Mouse (Mus musculus): ENCODE data around the gene Mrnip.
A peak's percentile ranks its signal among the peaks of the same experiment; 100 is the strongest.

Mrnip gene

DNA sequence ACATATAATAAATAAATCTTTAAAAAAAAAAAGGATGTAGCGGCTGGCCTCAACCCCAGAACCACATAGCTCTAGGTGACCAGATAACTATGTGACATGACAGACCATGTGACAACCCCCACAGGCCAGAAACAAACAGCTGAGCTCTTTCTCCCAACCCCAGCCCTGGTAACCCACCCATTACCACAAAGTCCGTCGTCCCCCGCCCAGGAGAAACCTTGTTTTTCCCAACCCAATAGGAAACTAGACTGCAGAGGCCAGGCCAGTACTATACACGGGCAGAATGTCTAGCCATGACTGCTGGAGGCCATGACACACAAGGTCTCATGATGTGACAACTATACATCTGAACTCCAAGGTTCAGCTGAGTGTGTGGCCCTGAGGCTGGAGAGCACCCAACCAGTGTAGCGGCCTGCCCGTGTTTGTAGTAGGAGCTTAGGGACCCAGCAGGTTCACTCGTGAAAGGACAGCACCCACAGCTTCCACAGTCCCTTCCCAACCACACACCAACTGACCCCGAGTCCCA lies 29.1 kb downstream of the Mrnip start:
- DNase-seq (ENCODE audit: low read depth, low spot score) = no peak

DNA sequence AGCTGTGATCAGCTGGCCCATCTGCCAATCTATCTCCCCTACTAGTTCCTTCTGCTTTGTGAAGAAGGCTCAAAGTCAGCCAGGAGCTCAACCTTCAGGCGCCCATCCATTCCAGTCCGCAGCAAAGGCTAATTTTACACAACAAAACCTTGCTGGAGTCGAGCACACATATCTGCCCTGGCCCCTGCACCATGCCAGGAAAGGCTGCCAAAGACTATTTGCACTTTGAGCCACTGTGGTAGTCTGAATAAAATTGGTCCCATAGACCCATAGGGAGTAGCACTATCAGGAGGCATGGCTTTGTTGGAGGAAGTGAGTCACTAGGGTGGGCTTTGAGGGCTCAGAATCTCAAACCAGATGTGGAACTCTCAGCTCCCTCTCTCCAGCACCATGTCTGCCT lies 31.2 kb downstream of the Mrnip start:
- DNase-seq (ENCODE audit: low read depth, low spot score) = no peak

DNA sequence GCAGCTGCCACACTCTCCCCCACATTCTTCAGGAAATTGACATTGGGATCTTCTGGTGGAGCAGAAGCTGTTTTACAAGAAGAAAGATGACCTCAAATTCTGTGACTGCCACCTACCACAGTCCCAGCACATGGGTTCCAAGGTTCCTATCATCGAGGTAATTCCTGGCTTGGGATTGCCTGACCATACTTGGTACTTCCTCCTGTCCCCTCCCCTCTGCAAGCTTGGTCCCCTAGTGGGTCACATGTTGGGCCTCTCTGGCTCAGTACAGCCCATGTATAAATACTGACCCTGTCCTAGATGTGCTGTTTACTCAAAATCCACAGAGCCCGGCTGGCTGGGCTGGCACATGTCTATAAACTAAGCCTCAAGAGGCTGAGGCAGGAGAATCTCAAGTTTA lies 31.8 kb downstream of the Mrnip start:
- no peak for DNase-seq (ENCODE audit: low read depth, low spot score)

DNA sequence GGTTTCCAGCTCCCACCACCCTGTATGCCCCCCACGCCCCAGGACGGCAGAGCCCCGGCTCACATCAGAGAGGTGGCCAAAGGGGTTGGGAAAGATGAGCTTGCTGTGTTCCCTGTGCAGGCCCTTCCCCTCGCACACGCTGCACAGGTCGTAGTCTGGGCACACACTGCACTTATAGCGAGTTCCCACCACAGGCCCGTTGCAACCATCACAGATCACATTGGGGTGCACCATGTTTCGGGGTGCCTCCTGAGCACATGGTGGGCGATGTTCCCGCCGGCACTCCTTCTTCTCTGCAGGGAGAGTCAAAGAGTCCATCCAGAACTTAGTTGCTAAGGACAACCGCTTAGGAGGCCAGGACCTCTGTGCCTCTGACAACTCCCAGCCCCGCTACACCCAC lies 33.1 kb downstream of the Mrnip start:
- no peak for DNase-seq (ENCODE audit: low read depth, low spot score)

DNA sequence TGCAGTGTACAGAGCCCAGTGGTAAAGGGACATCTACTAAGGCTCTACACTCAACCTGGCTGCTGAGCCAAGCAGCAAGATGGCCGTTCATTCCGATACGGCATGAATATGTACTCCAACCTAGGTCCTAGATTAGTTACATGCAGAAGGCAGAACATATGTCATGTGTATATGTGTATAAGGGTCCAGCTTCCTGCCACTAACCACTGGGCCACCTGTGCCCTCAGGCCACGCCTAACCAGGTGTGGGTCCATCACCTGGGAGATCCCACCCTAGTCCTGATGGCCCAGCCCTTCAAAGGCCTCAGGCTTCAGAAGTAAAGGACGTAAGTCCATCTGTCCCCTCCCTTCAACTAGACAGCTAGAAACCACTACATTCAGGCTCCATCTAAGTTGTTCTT lies 33.8 kb downstream of the Mrnip start:
- DNase-seq (ENCODE audit: low read depth, low spot score) = no peak

DNA sequence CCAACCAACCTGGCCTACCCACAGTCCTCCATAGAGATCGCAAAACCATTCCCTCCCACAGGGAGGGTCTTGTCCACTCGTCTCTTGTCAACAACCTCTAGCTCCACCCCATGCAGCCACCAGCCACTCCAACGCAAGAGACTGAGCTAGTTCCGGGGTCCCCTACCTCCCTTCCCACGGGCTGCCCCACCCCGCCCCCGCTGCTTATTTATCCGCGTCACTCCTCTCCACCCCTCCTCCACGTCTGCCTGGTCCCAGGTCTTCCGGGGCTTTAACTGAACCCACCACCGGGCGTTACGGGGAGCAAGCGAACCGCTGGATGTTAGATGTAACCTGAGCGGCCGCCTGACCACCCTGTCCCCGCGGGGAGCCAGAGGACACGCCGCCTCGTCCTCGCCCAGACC lies 35.9 kb downstream of the Mrnip start:
- DNase-seq (ENCODE audit: low read depth, low spot score) = peak; percentile 94

DNA sequence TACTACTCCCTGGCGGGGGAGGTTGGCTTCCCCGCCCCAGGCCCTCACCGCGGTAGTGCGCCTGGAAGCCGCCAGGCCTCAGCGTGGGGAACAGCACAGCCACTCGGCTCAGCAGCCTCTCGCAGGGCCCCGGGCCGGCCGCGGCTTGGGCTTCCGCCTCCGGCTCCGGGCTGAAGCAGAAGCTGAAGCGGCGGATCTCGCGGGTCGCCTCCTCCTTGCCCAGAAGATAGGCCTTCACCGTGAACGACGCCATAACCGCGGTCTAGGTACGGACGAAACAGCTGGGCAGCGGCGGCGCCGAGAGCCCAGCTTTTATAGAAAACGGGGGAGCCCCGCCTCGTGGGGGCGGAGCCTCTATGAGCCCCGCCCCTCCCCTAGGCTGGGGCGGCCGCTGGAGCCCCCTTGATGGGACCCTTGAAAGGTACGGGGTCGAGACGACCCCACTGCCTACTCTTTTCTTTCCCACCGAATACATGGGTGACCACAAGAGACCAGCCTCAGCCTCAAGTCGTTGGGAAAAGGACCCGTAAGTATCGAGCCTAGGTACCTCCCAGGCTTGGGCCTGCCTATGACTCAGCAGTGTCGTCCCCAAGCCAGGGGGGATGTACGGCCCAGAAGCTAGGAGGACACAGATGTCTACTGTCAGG lies 36.4 kb downstream of the Mrnip start, which contains the start of the genes Sqstm1 and Mgat4b:
Gene Sqstm1 (minus strand): TSS at position 323 of the 647 bp plus-strand sequence.
Gene Mgat4b (plus strand): TSS at position 386 of the 647 bp plus-strand sequence.
- DNase-seq (ENCODE audit: low read depth, low spot score) = peak; percentile 82

DNA sequence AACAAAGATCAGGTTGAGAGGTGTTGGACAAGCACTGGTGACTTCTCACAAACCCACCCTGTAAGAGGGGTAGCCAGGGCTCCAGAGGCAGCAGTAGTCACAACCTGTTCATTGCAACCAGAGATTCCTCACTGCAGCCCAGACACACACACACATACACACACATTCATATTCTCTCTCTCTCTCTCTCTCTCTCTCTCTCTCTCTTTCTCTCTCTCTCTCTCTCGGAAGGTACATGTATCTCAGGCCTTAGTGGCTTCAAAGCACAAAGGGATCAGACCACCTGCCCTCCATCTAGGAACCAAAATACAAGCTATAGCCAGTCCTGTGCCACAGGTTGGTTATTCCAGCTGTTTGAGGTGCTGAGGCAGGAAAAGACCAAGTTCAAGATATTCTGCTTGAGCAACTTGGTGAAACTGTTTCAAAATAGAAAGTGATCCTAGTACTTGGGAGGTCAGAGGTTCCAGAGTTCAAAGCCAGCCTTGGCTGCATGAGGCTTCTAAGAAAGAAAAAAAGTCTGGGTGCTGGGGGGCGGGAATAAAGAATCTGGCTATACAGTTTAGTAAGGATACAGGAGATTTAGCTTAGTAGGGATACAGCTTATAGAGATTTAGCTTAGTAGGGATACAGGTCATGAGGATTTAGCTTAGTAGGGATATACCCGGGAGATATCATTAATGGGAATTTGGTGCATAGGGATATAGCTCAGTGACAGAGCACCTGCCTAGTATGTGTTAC lies 37.2 kb downstream of the Mrnip start:
- DNase-seq (ENCODE audit: low read depth, low spot score) = no peak

DNA sequence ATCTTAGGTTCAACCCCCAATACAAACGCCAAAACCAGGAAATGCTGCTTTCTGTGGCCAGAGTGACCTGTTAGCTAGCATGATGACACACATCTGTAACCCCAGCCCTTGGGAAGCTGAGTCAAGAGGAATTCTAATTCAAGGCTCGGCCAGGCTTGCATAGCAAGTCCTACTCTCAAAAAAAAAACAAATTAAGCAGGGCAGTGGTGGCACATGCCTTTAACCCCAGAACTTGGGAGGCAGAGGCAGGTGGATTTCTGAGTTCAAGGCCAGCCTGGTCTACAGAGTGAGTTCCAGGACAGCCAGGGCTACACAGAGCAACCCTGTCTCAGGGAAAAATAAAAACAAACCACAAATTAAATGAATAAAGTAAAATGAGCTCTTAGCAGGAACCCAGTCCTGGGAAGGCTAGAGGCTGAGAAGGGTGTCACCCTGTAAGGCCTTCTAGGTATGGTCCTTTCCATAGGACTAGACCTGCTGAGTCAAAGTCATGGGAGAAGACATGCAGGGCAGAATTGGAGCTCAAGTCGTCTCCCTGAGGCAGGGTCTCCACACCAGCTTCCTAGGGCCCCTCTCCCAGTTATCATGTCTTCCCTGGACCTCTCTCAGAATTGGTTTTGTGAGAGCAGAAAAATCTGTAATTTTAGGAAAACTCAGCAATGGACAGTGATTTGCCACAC lies 38.0 kb downstream of the Mrnip start:
- DNase-seq (ENCODE audit: low read depth, low spot score) = no peak

DNA sequence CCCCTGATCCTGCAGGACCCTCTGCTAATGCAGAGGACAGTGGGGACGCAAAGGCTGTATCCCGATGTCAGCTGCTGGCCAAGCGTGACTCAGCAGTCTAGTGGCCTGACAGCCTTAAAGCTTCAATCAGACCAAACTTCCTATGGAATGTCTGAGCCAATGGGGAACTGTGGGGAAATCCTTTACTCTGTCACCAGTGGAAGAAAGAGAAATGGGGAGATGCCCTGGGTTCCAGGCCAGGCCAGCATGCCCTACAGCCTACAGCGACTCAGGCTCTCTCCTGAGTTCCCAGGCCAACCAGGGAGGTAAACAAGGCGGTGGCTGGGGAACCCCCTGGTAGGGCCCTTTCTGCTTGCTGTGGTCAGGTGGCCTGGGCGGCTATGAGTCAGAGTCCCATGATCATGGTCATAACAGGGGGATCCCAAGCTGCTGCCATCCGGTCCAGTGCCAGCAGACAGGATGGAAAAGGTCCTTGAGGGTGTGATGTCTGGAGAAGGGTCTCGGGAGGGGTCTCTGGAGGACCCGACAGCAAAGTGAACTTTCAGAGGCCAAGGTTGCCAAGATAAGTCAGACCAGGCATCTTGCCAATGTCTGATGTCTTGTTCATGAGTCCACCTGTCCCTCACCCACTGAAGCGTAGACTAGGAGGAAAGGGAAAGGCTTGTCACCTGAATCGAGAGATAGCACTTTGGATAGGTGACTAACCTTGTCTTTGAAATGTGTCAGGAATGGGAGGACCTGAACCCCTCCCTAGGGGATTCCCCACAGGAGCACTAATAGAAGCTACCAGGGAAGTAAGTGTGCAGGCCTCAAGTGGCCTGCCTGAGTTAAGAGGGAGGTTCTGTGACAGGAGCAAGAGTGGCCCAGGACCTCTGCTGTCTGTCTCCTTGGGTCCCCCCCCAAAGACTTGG lies 38.9 kb downstream of the Mrnip start:
- no peak for DNase-seq (ENCODE audit: low read depth, low spot score)

DNA sequence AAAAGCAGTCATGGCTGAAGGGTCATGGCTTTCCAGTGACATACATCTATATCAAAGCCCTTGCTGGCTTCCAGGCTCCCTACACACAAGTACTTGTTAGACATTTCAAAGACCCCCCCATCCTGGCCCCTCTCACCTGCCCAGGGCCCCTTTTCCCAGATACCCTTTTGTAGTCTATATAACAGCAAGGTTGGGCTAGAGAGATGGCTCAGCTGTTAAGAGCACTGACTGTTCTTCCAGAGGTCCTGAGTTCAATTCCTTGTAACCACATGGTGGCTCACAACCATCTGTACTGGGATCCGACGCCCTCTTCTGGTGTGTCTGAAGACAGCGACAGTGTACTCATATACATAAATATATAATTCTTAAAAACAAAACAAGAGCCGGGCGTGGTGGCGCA lies 40.4 kb downstream of the Mrnip start:
- DNase-seq (ENCODE audit: low read depth, low spot score) = no peak

DNA sequence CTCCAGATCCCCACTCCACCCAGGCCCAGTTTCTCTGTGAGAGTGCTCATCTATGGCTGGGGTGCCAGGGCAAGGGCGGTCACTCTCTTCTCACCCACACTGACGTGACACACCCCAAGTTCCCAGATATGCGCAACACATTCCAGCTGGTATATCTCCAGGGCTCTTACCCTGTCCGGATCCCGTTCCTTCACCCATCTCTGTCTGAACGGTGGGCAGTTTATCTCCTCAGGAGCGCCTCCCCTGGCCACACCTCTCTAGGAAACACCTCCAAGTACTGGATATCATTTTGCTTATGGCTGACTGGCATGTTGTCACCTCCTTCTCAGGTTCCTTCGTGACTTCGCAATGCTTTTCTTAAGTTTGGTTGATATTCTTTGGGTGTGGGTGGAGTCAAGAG lies 41.4 kb downstream of the Mrnip start:
- DNase-seq (ENCODE audit: low read depth, low spot score) = no peak

DNA sequence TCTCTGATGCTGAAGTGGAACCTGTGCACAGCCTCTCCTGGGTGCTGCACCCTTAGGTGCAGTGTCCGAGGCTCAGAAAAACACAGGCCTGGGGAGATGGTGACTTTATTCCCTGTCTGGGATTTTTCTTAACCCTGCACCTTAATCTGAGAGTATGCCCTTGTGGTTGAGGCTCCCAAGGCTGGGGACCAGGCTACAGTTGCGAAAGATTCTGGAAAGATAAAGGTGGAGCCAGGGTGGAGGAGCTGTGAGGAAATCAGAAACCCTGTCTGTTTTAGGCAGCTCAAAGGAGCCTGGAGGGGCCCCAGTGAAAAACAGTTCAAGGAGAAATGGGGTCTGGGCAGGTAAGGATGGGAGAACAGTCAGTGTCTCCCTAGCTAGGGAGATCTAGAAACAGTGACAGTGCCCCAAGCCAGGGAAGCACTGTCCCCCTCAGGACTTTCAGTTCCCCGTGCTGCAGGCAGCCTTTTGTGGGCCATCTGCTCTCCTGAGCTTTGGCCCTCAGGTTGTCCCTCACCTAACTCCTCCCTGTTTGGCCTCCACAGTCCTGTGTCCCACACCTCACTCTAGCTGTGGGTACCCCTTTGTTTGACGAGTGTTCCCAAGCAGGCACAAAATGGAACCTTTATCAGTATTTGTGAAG lies 42.6 kb downstream of the Mrnip start:
- DNase-seq (ENCODE audit: low read depth, low spot score) = no peak

DNA sequence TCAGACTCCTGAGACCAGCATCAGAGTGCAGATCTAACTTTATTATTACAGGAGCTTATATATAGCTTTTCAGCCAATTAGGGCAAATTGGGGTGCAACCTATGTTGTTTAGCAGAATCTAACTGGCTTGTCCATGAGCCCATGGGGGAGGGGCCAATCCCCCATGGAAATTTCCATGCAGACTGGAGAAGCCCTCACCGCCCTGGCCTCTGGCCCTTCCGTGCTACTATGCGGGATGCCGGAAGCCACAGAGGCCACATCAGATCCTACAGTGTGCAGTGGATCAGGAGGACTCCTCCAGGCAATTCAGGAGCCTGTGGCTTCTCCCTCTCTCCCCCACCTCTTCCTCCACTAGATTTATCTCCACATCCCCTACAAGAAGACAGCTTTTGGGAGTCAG lies 43.6 kb downstream of the Mrnip start:
- DNase-seq (ENCODE audit: low read depth, low spot score) = no peak

DNA sequence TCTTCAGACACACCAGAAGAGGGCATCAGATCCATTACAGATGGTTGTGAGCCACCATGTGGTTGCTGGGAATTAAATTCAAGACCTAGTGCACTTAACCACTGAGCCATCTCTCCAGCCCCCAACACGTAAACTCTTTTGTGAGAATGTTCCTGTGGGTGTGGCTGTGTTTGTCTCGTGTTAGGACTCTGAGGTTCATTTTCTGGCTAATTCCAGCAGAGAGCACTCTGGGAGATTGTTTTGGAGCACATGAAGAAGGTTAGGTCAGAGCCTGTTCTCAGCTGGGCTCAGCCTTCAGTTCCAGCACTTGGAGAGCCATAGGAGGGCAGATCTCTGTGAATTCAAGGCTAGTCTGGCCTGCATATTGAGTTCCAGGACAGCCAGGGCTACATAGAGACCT lies 45.6 kb downstream of the Mrnip start:
- DNase-seq (ENCODE audit: low read depth, low spot score) = no peak

DNA sequence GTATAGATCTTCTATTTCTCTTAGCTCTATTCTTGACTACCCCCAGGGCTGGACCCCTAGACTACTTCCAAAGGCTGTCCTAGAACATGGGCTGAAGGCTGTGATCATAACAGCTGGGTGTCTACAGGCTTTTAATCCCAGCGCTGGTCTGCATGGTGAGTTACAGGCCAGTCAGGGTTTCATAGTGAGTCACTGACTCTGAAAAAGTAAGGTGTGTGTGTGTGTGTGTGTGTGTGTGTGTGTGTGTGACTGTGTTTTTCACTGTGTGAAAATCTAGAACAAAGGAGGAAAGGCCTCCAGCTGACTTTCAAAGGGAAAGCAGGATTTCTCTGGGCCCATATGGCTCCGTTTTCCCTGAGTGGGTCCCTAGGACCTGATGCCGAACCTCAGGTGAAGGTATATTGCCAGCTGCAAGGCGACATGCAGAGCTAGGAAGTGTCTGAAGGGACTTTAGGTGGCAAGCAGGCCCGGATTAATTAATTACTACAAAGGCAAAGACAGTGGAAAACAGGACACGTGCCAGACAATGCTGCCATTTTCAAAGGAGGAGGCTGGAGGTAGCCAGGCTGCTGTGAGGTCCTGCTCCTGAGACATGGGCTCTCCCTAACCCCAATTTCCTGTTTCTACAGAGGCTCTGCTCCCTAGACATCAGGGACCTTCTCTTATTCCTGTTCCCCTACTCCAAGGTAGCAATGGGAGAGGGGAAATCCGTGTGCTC lies 48.5 kb downstream of the Mrnip start:
- no peak for DNase-seq (ENCODE audit: low read depth, low spot score)

DNA sequence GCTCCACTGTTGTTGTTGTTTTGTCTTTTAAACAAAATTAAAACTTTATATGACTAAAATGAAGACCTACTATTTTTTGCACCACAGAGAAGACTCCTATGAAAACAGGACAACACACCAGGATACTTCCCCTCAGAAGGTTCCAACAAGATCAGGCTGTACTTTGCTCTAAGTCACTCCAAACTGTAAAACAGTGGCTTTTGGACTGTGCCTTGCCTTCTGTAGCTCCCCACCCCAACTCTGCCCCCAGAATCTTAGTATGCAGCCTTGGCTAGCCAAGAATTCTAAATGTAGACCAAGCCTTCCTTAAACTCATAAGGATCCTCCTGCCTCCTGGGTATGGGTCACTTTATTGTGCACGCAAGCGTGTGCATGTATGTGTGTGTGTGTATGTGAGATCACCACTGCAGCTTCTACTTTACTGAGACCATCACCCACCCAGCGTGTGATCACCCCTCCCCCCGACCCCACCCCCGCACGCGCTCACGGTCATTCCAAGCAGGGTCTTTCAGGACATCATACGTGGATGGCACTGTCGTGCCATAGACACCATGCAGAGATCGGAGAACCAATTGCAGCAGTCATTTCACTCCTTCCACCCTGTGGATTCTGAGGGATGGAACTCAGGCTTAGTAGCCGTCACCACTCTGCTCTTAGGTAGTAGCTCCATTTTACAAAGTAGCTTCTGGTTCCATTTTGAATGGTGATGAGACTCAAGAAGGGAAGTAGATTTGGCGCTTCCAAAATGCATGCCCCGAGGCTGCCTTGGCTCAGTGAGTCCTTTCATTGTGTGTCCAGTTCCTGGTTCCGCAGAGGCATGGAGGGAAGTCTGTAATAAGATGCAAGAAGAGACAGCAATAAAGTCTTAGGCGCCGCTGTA lies 49.8 kb downstream of the Mrnip start:
- DNase-seq (ENCODE audit: low read depth, low spot score) = peak; percentile 39

DNA sequence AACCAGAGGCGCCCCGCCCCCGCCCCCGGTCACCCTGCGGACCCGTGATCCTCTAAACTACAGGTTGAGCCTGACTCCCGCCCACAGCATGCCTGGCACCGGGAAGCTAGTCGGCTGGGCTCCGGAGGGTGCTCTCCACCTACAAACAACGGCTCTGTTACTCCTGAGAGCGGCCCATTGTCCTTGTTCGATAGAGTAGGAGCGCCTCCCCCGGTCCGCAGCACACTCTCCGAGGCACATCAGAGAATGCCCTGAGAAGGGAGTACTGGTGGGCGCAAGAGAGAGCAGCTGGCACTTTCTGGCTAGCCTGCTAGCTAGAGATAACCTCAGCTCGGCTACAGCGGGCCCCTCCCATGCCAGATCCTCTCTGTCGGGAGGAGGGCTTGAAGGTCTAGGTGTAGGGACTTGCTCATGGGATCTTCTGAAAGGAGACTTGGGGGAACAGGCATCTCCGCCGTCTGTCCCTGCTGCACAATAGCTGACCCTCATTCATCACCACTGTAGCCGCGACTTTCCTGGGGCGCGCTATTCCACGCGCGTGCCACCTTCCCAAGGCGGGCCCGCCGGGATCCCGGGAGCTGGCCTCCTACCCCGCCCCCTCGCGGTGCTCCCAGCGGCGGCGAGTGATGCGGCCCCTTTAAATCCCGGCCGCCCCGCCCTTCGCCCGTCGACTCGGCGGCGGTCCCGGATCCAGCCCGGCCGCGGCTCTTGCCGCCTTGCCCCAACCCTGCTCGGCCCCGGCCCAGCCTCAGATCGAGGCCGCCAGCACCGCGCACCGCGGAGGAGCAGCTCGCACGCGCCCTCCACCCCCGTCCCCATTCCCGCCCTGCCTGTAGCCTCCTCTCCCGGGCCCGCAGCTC lies 50.7 kb downstream of the Mrnip start:
- peak; percentile 71 for DNase-seq (ENCODE audit: low read depth, low spot score)
